Mouse (Mus musculus): ENCODE data around the gene Pomc. TPM values are rescaled to one million over a fixed set of nuclear protein-coding genes. Genes with fewer than 3 reads are reported as not detected.

Gene Pomc
- total and polyA plus RNA-seq, 3 experiments, result 2.5 to 3.5 (median 2.8) TPM

- no peaks in the 10 kb centered on the region for H3K9me3 ChIP-seq (replicated peaks; ENCODE audit: low read length)
- H3K4me2 ChIP-seq (ENCODE audit: insufficient read depth, low read depth, poor library complexity, severe bottlenecking), result peak overlapping the region; percentile 33
- peak; percentile 98 for DNase-seq (ENCODE audit: extremely low read depth)
- no peak overlapping the region for H3K9ac ChIP-seq (ENCODE audit: insufficient read depth, low read depth)
- peaks cover 0 to 2% of the 10 kb centered on the region in 2 experiments for H3K36me3 ChIP-seq (replicated peaks in 1 of 2; ENCODE audit: control insufficient read depth in 1 of 2, insufficient read depth in 1 of 2, low read length in 1 of 2)
- H3K79me2 ChIP-seq (replicated peaks; ENCODE audit: control insufficient read depth, extremely low read depth, insufficient read depth, poor library complexity, severe bottlenecking), result no peaks in the 10 kb centered on the region
- TF ChIP-seq MEF2A (IDR thresholded peaks at IDR 0.05; ENCODE audit: borderline replicate concordance, low read depth, low read length) (no peak), POLR2A (IDR thresholded peaks at IDR 0.05; ENCODE audit: low read depth, low read length) (peak; percentile 50), MAX (IDR thresholded peaks at IDR 0.05; ENCODE audit: low read length) (no peak), GABPA (IDR thresholded peaks at IDR 0.05; ENCODE audit: insufficient replicate concordance, low read depth, low read length) (no peak), CHD1 (IDR thresholded peaks at IDR 0.05; ENCODE audit: low read depth, low read length) (no peak), SMC3 (IDR thresholded peaks at IDR 0.05; ENCODE audit: low read depth, low read length) (no peak), EP300 (IDR thresholded peaks at IDR 0.05; ENCODE audit: low read length) (no peak), NELFE (IDR thresholded peaks at IDR 0.05; ENCODE audit: low read depth, low read length) (peak; percentile 56; the same call in 1 of the 2 replicates), E2F4 (IDR thresholded peaks at IDR 0.05; ENCODE audit: insufficient replicate concordance, low read depth, low read length) (no peak)
- H3K4me3 ChIP-seq (replicated peaks in 1 of 3; ENCODE audit: low read depth in 2 of 3, low read length in 2 of 3, poor library complexity in 1 of 3), result peak overlapping the region; percentile 20 to 50 (median 41)
- peaks cover 3 to 43% of the 10 kb centered on the region in 2 experiments; a peak in 2 of 4 replicates for H3K4me1 ChIP-seq (ENCODE audit: control insufficient read depth in 1 of 2, insufficient read depth in 2 of 2)
- in situ Hi-C loops (cut with MboI; ENCODE audit: low pct_ligation_motif_present, low pct_unique_long_range_greater_than_20kb, low sequenced_read_pairs) (loop anchor here (5.0 kb wide), 1 partner anchor 96 kb away; no protein-coding TSS in a partner anchor), dilution Hi-C loops (cut with MboI; ENCODE audit: extremely low pct_ligation_motif_present, extremely low pct_unique_long_range_greater_than_20kb, low sequenced_read_pairs) (no loop called here)
- no peaks in the 10 kb centered on the region for H3K27me3 ChIP-seq (replicated peaks)
- H3K27ac ChIP-seq (ENCODE audit: insufficient read depth, low read depth), result no peak overlapping the region
Measured at GRCm38 (mm10) chr12:3981350-3982131, 26.8 kb downstream of the Pomc start.

- Histone ChIP-seq H3K9ac (ENCODE audit: insufficient read depth, low read depth) (no peak overlapping the region), H3K36me3 (replicated peaks in 1 of 2; ENCODE audit: control insufficient read depth in 1 of 2, insufficient read depth in 1 of 2, low read length in 1 of 2) (no peaks in the 10 kb centered on the region), H3K4me2 (ENCODE audit: insufficient read depth, low read depth, poor library complexity, severe bottlenecking) (no peak overlapping the region), H3K4me3 (replicated peaks in 1 of 3; ENCODE audit: low read depth in 2 of 3, low read length in 2 of 3, poor library complexity in 1 of 3) (no peak overlapping the region), H3K27me3 (replicated peaks) (no peaks in the 10 kb centered on the region), H3K9me3 (replicated peaks; ENCODE audit: low read length) (no peaks in the 10 kb centered on the region), H3K4me1 (ENCODE audit: control insufficient read depth in 1 of 2, insufficient read depth in 2 of 2) (peaks cover 3 to 43% of the 10 kb centered on the region in 2 experiments; a peak in 2 of 4 replicates), H3K79me2 (replicated peaks; ENCODE audit: control insufficient read depth, extremely low read depth, insufficient read depth, poor library complexity, severe bottlenecking) (no peaks in the 10 kb centered on the region), H3K27ac (ENCODE audit: insufficient read depth, low read depth) (no peak overlapping the region)
- no peak for DNase-seq (ENCODE audit: extremely low read depth)
- in situ Hi-C loops (cut with MboI; ENCODE audit: low pct_ligation_motif_present, low pct_unique_long_range_greater_than_20kb, low sequenced_read_pairs) (loop anchor here (5.0 kb wide), 1 partner anchor 95 kb away; no protein-coding TSS in a partner anchor), dilution Hi-C loops (cut with MboI; ENCODE audit: extremely low pct_ligation_motif_present, extremely low pct_unique_long_range_greater_than_20kb, low sequenced_read_pairs) (no loop called here)
- no peak for TF ChIP-seq NELFE (IDR thresholded peaks at IDR 0.05; ENCODE audit: low read depth, low read length)
- TF ChIP-seq JUND (conservative IDR thresholded peaks at IDR 0.05; ENCODE audit: low read depth, low read length), result no peak
- TF ChIP-seq USF2 (conservative IDR thresholded peaks at IDR 0.05; ENCODE audit: low read depth, low read length), result no peak
- TF ChIP-seq RAD21 (IDR thresholded peaks at IDR 0.05; ENCODE audit: low read depth, low read length), result no peak
- no peak for TF ChIP-seq TCF12 (IDR thresholded peaks at IDR 0.05; ENCODE audit: low read depth, low read length)
- TF ChIP-seq IRF4 (IDR thresholded peaks at IDR 0.05; ENCODE audit: low read depth, low read length), result no peak
- no peak for TF ChIP-seq ZNF384 (IDR thresholded peaks at IDR 0.05; ENCODE audit: low read depth, low read length)
- TF ChIP-seq CTCF (conservative IDR thresholded peaks at IDR 0.05 in 1 of 2, IDR thresholded peaks at IDR 0.05 in 1 of 2; ENCODE audit: low read depth in 2 of 2, low read length in 2 of 2), result no peak
- no peak for TF ChIP-seq ELF1 (IDR thresholded peaks at IDR 0.05; ENCODE audit: low read depth, low read length)
- TF ChIP-seq ZMIZ1 (IDR thresholded peaks at IDR 0.05; ENCODE audit: low read depth, low read length), result no peak
- TF ChIP-seq HCFC1 (IDR thresholded peaks at IDR 0.05; ENCODE audit: low read depth, low read length), result no peak
- no peak for TF ChIP-seq MYC (IDR thresholded peaks at IDR 0.05; ENCODE audit: low read depth, low read length)
- TF ChIP-seq CHD1 (IDR thresholded peaks at IDR 0.05; ENCODE audit: low read depth, low read length), result no peak
- no peak for TF ChIP-seq MAZ (IDR thresholded peaks at IDR 0.05; ENCODE audit: low read depth, low read length)
- no peak for TF ChIP-seq ZC3H11A (IDR thresholded peaks at IDR 0.05; ENCODE audit: low read depth, low read length)
- TF ChIP-seq JUN (IDR thresholded peaks at IDR 0.05; ENCODE audit: insufficient read depth, low read depth, low read length), result no peak
- TF ChIP-seq EP300 (IDR thresholded peaks at IDR 0.05; ENCODE audit: low read length), result no peak
- TF ChIP-seq ZKSCAN1 (IDR thresholded peaks at IDR 0.05; ENCODE audit: borderline replicate concordance, low read depth, low read length), result no peak
Measured at GRCm38 (mm10) chr12:3982257-3982656, 27.5 kb downstream of the Pomc start.
